Comparison of ENCODE assay signal across 20 mouse cellular contexts in genomic region chr2:70835641-70836305, GRCm38 (mm10). TPM values are rescaled to one million over a fixed set of nuclear protein-coding genes. Genes with fewer than 3 reads are reported as not detected.
A peak's percentile ranks its signal among the peaks of the same experiment; 100 is the strongest.
DNase-seq lines count a peak whose midpoint lies in the region; ATAC-seq and TF ChIP-seq lines count a peak whose summit lies in the region.
"Had no signal": no experiment of that assay in that cellular context is flagged by ENCODE, and none has a peak within 500 bp of the region (broad histone marks: within the 10 kb centered on the region; RNA-seq: fewer than 3 reads in every experiment).

No protein-coding gene starts in this region.

- H3K4me3 ChIP-seq in liver, adult 2 months (ENCODE audit: insufficient read depth, low read depth, low read length) = no peak overlapping the region
- H3K4me3 ChIP-seq in liver, embryonic 11.5 days (ENCODE audit: low read depth, low read length) = no peak overlapping the region
- H3K4me3 ChIP-seq: embryonic facial prominence, embryonic 10.5 days; heart, embryonic 13.5 days; hindbrain, embryonic 10.5 days; limb, embryonic 13.5 days had no signal

- intact Hi-C loops in left cerebral cortex, postnatal 25 days (cut with DNase I) = no loop called here

- no peaks in the 10 kb centered on the region for H3K9me3 ChIP-seq in liver, embryonic 11.5 days (ENCODE audit: control insufficient read depth, low read length)
- H3K9me3 ChIP-seq: embryonic facial prominence, embryonic 10.5 days; heart, embryonic 13.5 days; hindbrain, embryonic 10.5 days; limb, embryonic 13.5 days had no signal

- peak; percentile 37 for DNase-seq in liver, adult 2 months (ENCODE audit: extremely low read depth, low read depth, low spot score)
- DNase-seq in liver, embryonic 11.5 days (ENCODE audit: low spot score) = no peak
- DNase-seq in thymus, postnatal 10 days (ENCODE audit: low spot score in 2 of 2) = peak; percentile 18 to 41
- no peak for DNase-seq in thymus, postnatal 36 days
- peak; percentile 32 for DNase-seq in thymus, postnatal 25 days
- no peak for DNase-seq in left cerebral cortex, postnatal 25 days (ENCODE audit: low spot score in 2 of 2)
- DNase-seq in frontal cortex, postnatal 10 days (ENCODE audit: low spot score in 2 of 2) = no peak
- DNase-seq: adrenal gland, postnatal 14 days; cerebellum, adult 18-20 months; cerebellum, postnatal 36 days; kidney, postnatal 14 days; layer of hippocampus, adult 9-11 months; midbrain, embryonic 14.5 days; right cerebral cortex, adult 18-20 months had no signal

- 29% methylated on average over 9 of the region's 9 CpGs for WGBS in liver, adult 2 months
- 64% methylated on average over 9 of the region's 9 CpGs for WGBS in liver, embryonic 11.5 days

- no peak overlapping the region for H3K27ac ChIP-seq in liver, adult 2 months (replicated peaks; ENCODE audit: insufficient read depth, low read depth, low read length)
- H3K27ac ChIP-seq in liver, embryonic 11.5 days (ENCODE audit: low read depth, low read length) = no peak overlapping the region
- H3K27ac ChIP-seq: embryonic facial prominence, embryonic 10.5 days; heart, embryonic 13.5 days; hindbrain, embryonic 10.5 days; limb, embryonic 13.5 days had no signal

- peaks cover 11% of the 10 kb centered on the region for H3K4me1 ChIP-seq in liver, adult 2 months (ENCODE audit: control insufficient read depth, insufficient read depth, low read length)
- H3K4me1 ChIP-seq in liver, embryonic 11.5 days (replicated peaks; ENCODE audit: control insufficient read depth, insufficient read depth, low read length) = peaks cover 10% of the 10 kb centered on the region
- H3K4me1 ChIP-seq: limb, embryonic 13.5 days had no signal

- TF ChIP-seq CTCF in liver, adult 2 months (IDR thresholded peaks at IDR 0.05; ENCODE audit: low read depth, low read length) = no peak

- no peak overlapping the region for H3K4me2 ChIP-seq in liver, embryonic 11.5 days
- H3K4me2 ChIP-seq: heart, embryonic 13.5 days; limb, embryonic 13.5 days had no signal

- ATAC-seq in liver, embryonic 11.5 days (replicated peaks; ENCODE audit: low FRiP score) = no peak
- peak; percentile 65 for ATAC-seq in inflammation-experienced regulatory T-cells, adult 6 months
- ATAC-seq: forebrain, embryonic 14.5 days had no signal

- H3K27me3 ChIP-seq in liver, adult 2 months (ENCODE audit: control insufficient read depth, insufficient read depth, low read length) = no peaks in the 10 kb centered on the region
- H3K27me3 ChIP-seq in liver, embryonic 11.5 days (replicated peaks; ENCODE audit: control insufficient read depth, insufficient read depth, low read length) = no peaks in the 10 kb centered on the region
- H3K27me3 ChIP-seq: heart, embryonic 13.5 days; limb, embryonic 13.5 days had no signal

- no peak overlapping the region for H3K9ac ChIP-seq in liver, adult 2 months (ENCODE audit: low read depth, low read length)
- H3K9ac ChIP-seq in liver, embryonic 11.5 days (ENCODE audit: low read depth, low read length) = no peak overlapping the region
- H3K9ac ChIP-seq: heart, embryonic 13.5 days; limb, embryonic 13.5 days had no signal

- no peak for TF ChIP-seq POLR2A in liver, adult 2 months (IDR thresholded peaks at IDR 0.05; ENCODE audit: extremely low read depth, insufficient read depth, low read length)

- H3K36me3 ChIP-seq in liver, adult 2 months (ENCODE audit: control insufficient read depth, insufficient read depth, low read length) = no peaks in the 10 kb centered on the region
- H3K36me3 ChIP-seq in liver, embryonic 11.5 days (ENCODE audit: control insufficient read depth, insufficient read depth, low read length) = no peaks in the 10 kb centered on the region
- H3K36me3 ChIP-seq: embryonic facial prominence, embryonic 10.5 days; heart, embryonic 13.5 days; hindbrain, embryonic 10.5 days; limb, embryonic 13.5 days had no signal

- H3K79me2 ChIP-seq in liver, adult 2 months (ENCODE audit: control insufficient read depth, insufficient read depth, low read length) = no peaks in the 10 kb centered on the region

RNA-seq across cellular contexts. Expression of gene Tlk1, which starts 10.2 kb away (rescaled TPM):
- 21.4 and 22.6 TPM in 2 replicates for total RNA-seq in liver, adult 2 months (2014; rRNA removed)
- 5.6 and 6.2 TPM in 2 replicates for polyA plus RNA-seq in liver, adult 2 months (2012; rRNA removed)
- polyA plus RNA-seq in liver, embryonic 11.5 days (2014; fragmentation: Nextera tagmentation; extraction: Ambion mirVana) = 52.2 and 54.7 TPM in 2 replicates
- 10 to 100 TPM; 30.5 to 45.3 (median 44.1) TPM for polyA plus RNA-seq in inflammation-experienced regulatory T-cells, adult 6 months (2017; shearing (Covaris generic))
- total RNA-seq in left cerebral cortex, postnatal 25 days (2021) = 10 to 100 TPM; 88.5 to 98.9 TPM

Comparison
In these comparisons a context has a peak if more than half of its experiments do, and no peak if none do; other contexts are left out.
1. DNase-seq: peak in liver, adult 2 months (single experiment), thymus, postnatal 10 days (2 of 2) and thymus, postnatal 25 days (single experiment); none in liver, embryonic 11.5 days (single experiment), thymus, postnatal 36 days (0 of 2), left cerebral cortex, postnatal 25 days (0 of 2) and frontal cortex, postnatal 10 days (0 of 2).